Mouse (Mus musculus): ENCODE results near the gene 2210016L21Rik. TPM values are rescaled to one million over a fixed set of nuclear protein-coding genes. Genes with fewer than 3 reads are reported as not detected.

2210016L21Rik gene
- polyA plus RNA-seq, 1 experiment = 19.6 TPM

- no peak overlapping the region for H3ac ChIP-seq (ENCODE audit: control insufficient read depth, insufficient read length)
- no peaks in the 10 kb centered on the region for H3K27me3 ChIP-seq (ENCODE audit: control insufficient read depth, insufficient read depth, insufficient read length)
- H3K4me2 ChIP-seq (ENCODE audit: low read depth) = peak overlapping the region; percentile 96
- H3K36me3 ChIP-seq (ENCODE audit: control insufficient read depth, insufficient read depth) = no peaks in the 10 kb centered on the region
- H3K4me3 ChIP-seq = peak overlapping the region; percentile 7
- no peaks in the 10 kb centered on the region for H3K79me2 ChIP-seq (ENCODE audit: control insufficient read depth, insufficient read depth)
- TF ChIP-seq CEBPB (IDR thresholded peaks at IDR 0.05; ENCODE audit: insufficient read depth, poor library complexity, severe bottlenecking) (no peak), USF1 (IDR thresholded peaks at IDR 0.05; ENCODE audit: low read depth) (no peak), MYOG (IDR thresholded peaks at IDR 0.05; ENCODE audit: control insufficient read depth in 1 of 3, insufficient read depth in 1 of 3, insufficient read length in 2 of 3, low read depth in 2 of 3) (no peak), E2F4 (IDR thresholded peaks at IDR 0.05; ENCODE audit: insufficient read depth) (no peak), MAX (IDR thresholded peaks at IDR 0.05; ENCODE audit: low read depth) (no peak), SRF (IDR thresholded peaks at IDR 0.05; ENCODE audit: control insufficient read depth, insufficient read length, low read depth) (no peak), POLR2AphosphoS2 (IDR thresholded peaks at IDR 0.05; ENCODE audit: insufficient read length, low read depth) (no peak), MYOD1 (IDR thresholded peaks at IDR 0.05; ENCODE audit: control insufficient read depth in 1 of 3, insufficient read length in 2 of 3, low read depth in 2 of 3) (no peak), TCF3 (IDR thresholded peaks at IDR 0.05; ENCODE audit: insufficient read length, low read depth) (no peak), REST (IDR thresholded peaks at IDR 0.05; ENCODE audit: insufficient read depth, insufficient read length) (no peak), TCF12 (IDR thresholded peaks at IDR 0.05; ENCODE audit: insufficient read depth, poor library complexity, severe bottlenecking) (no peak), POLR2A (IDR thresholded peaks at IDR 0.05; ENCODE audit: insufficient read length, low read depth) (no peak)
Measured at GRCm38 (mm10) chr5:114978888-114979249, 36.9 kb downstream of the 2210016L21Rik start.

- no peak overlapping the region for H3ac ChIP-seq (ENCODE audit: control insufficient read depth, insufficient read length)
- TF ChIP-seq TCF12 (IDR thresholded peaks at IDR 0.05; ENCODE audit: insufficient read depth, poor library complexity, severe bottlenecking) (no peak), E2F4 (IDR thresholded peaks at IDR 0.05; ENCODE audit: insufficient read depth) (no peak), POLR2AphosphoS2 (IDR thresholded peaks at IDR 0.05; ENCODE audit: insufficient read length, low read depth) (no peak), USF1 (IDR thresholded peaks at IDR 0.05; ENCODE audit: low read depth) (no peak), MYOG (IDR thresholded peaks at IDR 0.05; ENCODE audit: control insufficient read depth in 1 of 3, insufficient read depth in 1 of 3, insufficient read length in 2 of 3, low read depth in 2 of 3) (no peak), POLR2A (IDR thresholded peaks at IDR 0.05; ENCODE audit: insufficient read length, low read depth) (no peak), TCF3 (IDR thresholded peaks at IDR 0.05; ENCODE audit: insufficient read length, low read depth) (no peak), SRF (IDR thresholded peaks at IDR 0.05; ENCODE audit: control insufficient read depth, insufficient read length, low read depth) (no peak), CEBPB (IDR thresholded peaks at IDR 0.05; ENCODE audit: insufficient read depth, poor library complexity, severe bottlenecking) (no peak), MAX (IDR thresholded peaks at IDR 0.05; ENCODE audit: low read depth) (no peak), MYOD1 (IDR thresholded peaks at IDR 0.05; ENCODE audit: control insufficient read depth in 1 of 3, insufficient read length in 2 of 3, low read depth in 2 of 3) (no peak), REST (IDR thresholded peaks at IDR 0.05; ENCODE audit: insufficient read depth, insufficient read length) (no peak)
- no peaks in the 10 kb centered on the region for H3K36me3 ChIP-seq (ENCODE audit: control insufficient read depth, insufficient read depth)
- peak overlapping the region; percentile 7 for H3K4me3 ChIP-seq
- H3K79me2 ChIP-seq (ENCODE audit: control insufficient read depth, insufficient read depth) = no peaks in the 10 kb centered on the region
- peak overlapping the region; percentile 96 for H3K4me2 ChIP-seq (ENCODE audit: low read depth)
- H3K27me3 ChIP-seq (ENCODE audit: control insufficient read depth, insufficient read depth, insufficient read length) = no peaks in the 10 kb centered on the region
Measured at GRCm38 (mm10) chr5:114979250-114980121, 37.5 kb downstream of the 2210016L21Rik start.

- Histone ChIP-seq H3ac (ENCODE audit: control insufficient read depth, insufficient read length) (no peak overlapping the region), H3K79me2 (ENCODE audit: control insufficient read depth, insufficient read depth) (no peaks in the 10 kb centered on the region), H3K36me3 (ENCODE audit: control insufficient read depth, insufficient read depth) (no peaks in the 10 kb centered on the region), H3K27me3 (ENCODE audit: control insufficient read depth, insufficient read depth, insufficient read length) (no peaks in the 10 kb centered on the region), H3K4me2 (ENCODE audit: low read depth) (peak overlapping the region; percentile 96), H3K4me3 (peak overlapping the region; percentile 7)
- TF ChIP-seq USF1 (IDR thresholded peaks at IDR 0.05; ENCODE audit: low read depth) = no peak
- no peak for TF ChIP-seq POLR2A (IDR thresholded peaks at IDR 0.05; ENCODE audit: insufficient read length, low read depth)
- TF ChIP-seq MYOD1 (IDR thresholded peaks at IDR 0.05; ENCODE audit: control insufficient read depth in 1 of 3, insufficient read length in 2 of 3, low read depth in 2 of 3) = no peak
- TF ChIP-seq TCF3 (IDR thresholded peaks at IDR 0.05; ENCODE audit: insufficient read length, low read depth) = no peak
- TF ChIP-seq MYOG (IDR thresholded peaks at IDR 0.05; ENCODE audit: control insufficient read depth in 1 of 3, insufficient read depth in 1 of 3, insufficient read length in 2 of 3, low read depth in 2 of 3) = no peak
Measured at GRCm38 (mm10) chr5:114980122-114980748, 38.3 kb downstream of the 2210016L21Rik start.

GRCm38 (mm10) chr5:114982001-114982400, 40.0 kb downstream of the 2210016L21Rik start:
- Histone ChIP-seq H3K79me2 (ENCODE audit: control insufficient read depth, insufficient read depth) (no peaks in the 10 kb centered on the region), H3K36me3 (ENCODE audit: control insufficient read depth, insufficient read depth) (no peaks in the 10 kb centered on the region), H3ac (ENCODE audit: control insufficient read depth, insufficient read length) (no peak overlapping the region), H3K4me2 (ENCODE audit: low read depth) (no peak overlapping the region), H3K27me3 (ENCODE audit: control insufficient read depth, insufficient read depth, insufficient read length) (no peaks in the 10 kb centered on the region), H3K4me3 (no peak overlapping the region)
- TF ChIP-seq TCF12 (IDR thresholded peaks at IDR 0.05; ENCODE audit: insufficient read depth, poor library complexity, severe bottlenecking) = no peak
- TF ChIP-seq SRF (IDR thresholded peaks at IDR 0.05; ENCODE audit: control insufficient read depth, insufficient read length, low read depth) = no peak
- TF ChIP-seq POLR2A (IDR thresholded peaks at IDR 0.05; ENCODE audit: insufficient read length, low read depth) = no peak
- TF ChIP-seq MYOG (IDR thresholded peaks at IDR 0.05; ENCODE audit: control insufficient read depth in 1 of 3, insufficient read depth in 1 of 3, insufficient read length in 2 of 3, low read depth in 2 of 3) = no peak
- TF ChIP-seq POLR2AphosphoS2 (IDR thresholded peaks at IDR 0.05; ENCODE audit: insufficient read length, low read depth) = no peak
- no peak for TF ChIP-seq MAX (IDR thresholded peaks at IDR 0.05; ENCODE audit: low read depth)
- TF ChIP-seq CEBPB (IDR thresholded peaks at IDR 0.05; ENCODE audit: insufficient read depth, poor library complexity, severe bottlenecking) = no peak
- TF ChIP-seq REST (IDR thresholded peaks at IDR 0.05; ENCODE audit: insufficient read depth, insufficient read length) = no peak
- no peak for TF ChIP-seq MYOD1 (IDR thresholded peaks at IDR 0.05; ENCODE audit: control insufficient read depth in 1 of 3, insufficient read length in 2 of 3, low read depth in 2 of 3)
- TF ChIP-seq TCF3 (IDR thresholded peaks at IDR 0.05; ENCODE audit: insufficient read length, low read depth) = no peak
- no peak for TF ChIP-seq USF1 (IDR thresholded peaks at IDR 0.05; ENCODE audit: low read depth)
- no peak for TF ChIP-seq E2F4 (IDR thresholded peaks at IDR 0.05; ENCODE audit: insufficient read depth)

Data from myocyte (in vitro differentiated cells).